Mouse (Mus musculus): ENCODE data around the gene Med6. TPM values are rescaled to one million over a fixed set of nuclear protein-coding genes. Genes with fewer than 3 reads are reported as not detected.

The Med6 gene
- total and polyA plus RNA-seq, 3 experiments: 32.3 to 66.8 (median 47.0) TPM

- no peaks in the 10 kb centered on the region for H3K9me3 ChIP-seq (replicated peaks; ENCODE audit: low read length)
- no peaks in the 10 kb centered on the region for H3K36me3 ChIP-seq (replicated peaks in 1 of 2; ENCODE audit: control insufficient read depth in 1 of 2, insufficient read depth in 1 of 2, low read length in 1 of 2)
- H3K27me3 ChIP-seq (replicated peaks): peaks cover 6% of the 10 kb centered on the region
- H3K27ac ChIP-seq (ENCODE audit: insufficient read depth, low read depth): no peak overlapping the region
- no peak for DNase-seq (ENCODE audit: extremely low read depth)
- in situ Hi-C loops (cut with MboI; ENCODE audit: low pct_ligation_motif_present, low pct_unique_long_range_greater_than_20kb, low sequenced_read_pairs): no loop called here
- no peak overlapping the region for H3K4me3 ChIP-seq (replicated peaks in 1 of 3; ENCODE audit: low read depth in 2 of 3, low read length in 2 of 3, poor library complexity in 1 of 3)
- no peak overlapping the region for H3K9ac ChIP-seq (ENCODE audit: insufficient read depth, low read depth)
- no peak overlapping the region for H3K4me2 ChIP-seq (ENCODE audit: insufficient read depth, low read depth, poor library complexity, severe bottlenecking)
- H3K79me2 ChIP-seq (replicated peaks; ENCODE audit: control insufficient read depth, extremely low read depth, insufficient read depth, poor library complexity, severe bottlenecking): no peaks in the 10 kb centered on the region
- dilution Hi-C loops (cut with MboI; ENCODE audit: extremely low pct_ligation_motif_present, extremely low pct_unique_long_range_greater_than_20kb, low sequenced_read_pairs): no loop called here
- TF ChIP-seq BHLHE40 (IDR thresholded peaks at IDR 0.05; ENCODE audit: low read depth, low read length) (no peak), RCOR1 (conservative IDR thresholded peaks at IDR 0.05; ENCODE audit: low read depth, low read length) (no peak), E2F4 (IDR thresholded peaks at IDR 0.05; ENCODE audit: insufficient replicate concordance, low read depth, low read length) (no peak), ZC3H11A (IDR thresholded peaks at IDR 0.05; ENCODE audit: low read depth, low read length) (no peak), MAX (IDR thresholded peaks at IDR 0.05; ENCODE audit: low read length) (no peak), IRF4 (IDR thresholded peaks at IDR 0.05; ENCODE audit: low read depth, low read length) (no peak), CHD2 (IDR thresholded peaks at IDR 0.05; ENCODE audit: low read length) (no peak)
- H3K4me1 ChIP-seq (ENCODE audit: control insufficient read depth in 1 of 2, insufficient read depth in 2 of 2): no peaks in the 10 kb centered on the region
Observed at GRCm38 (mm10) chr12:81628091-81628490, 33.3 kb upstream of the Med6 start.

- no peak for DNase-seq (ENCODE audit: extremely low read depth)
- H3K27ac ChIP-seq (ENCODE audit: insufficient read depth, low read depth): no peak overlapping the region
Observed at GRCm38 (mm10) chr12:81627426-81627825, 32.6 kb upstream of the Med6 start.

More at GRCm38 (mm10) chr12:81627426-81627825, 32.6 kb upstream of the Med6 start:
- Histone ChIP-seq H3K4me3 (replicated peaks in 1 of 3; ENCODE audit: low read depth in 2 of 3, low read length in 2 of 3, poor library complexity in 1 of 3) (no peak overlapping the region), H3K9me3 (replicated peaks; ENCODE audit: low read length) (no peaks in the 10 kb centered on the region), H3K27me3 (replicated peaks) (peaks cover 6% of the 10 kb centered on the region), H3K4me2 (ENCODE audit: insufficient read depth, low read depth, poor library complexity, severe bottlenecking) (no peak overlapping the region), H3K4me1 (ENCODE audit: control insufficient read depth in 1 of 2, insufficient read depth in 2 of 2) (no peaks in the 10 kb centered on the region), H3K9ac (ENCODE audit: insufficient read depth, low read depth) (no peak overlapping the region), H3K36me3 (replicated peaks in 1 of 2; ENCODE audit: control insufficient read depth in 1 of 2, insufficient read depth in 1 of 2, low read length in 1 of 2) (no peaks in the 10 kb centered on the region), H3K79me2 (replicated peaks; ENCODE audit: control insufficient read depth, extremely low read depth, insufficient read depth, poor library complexity, severe bottlenecking) (no peaks in the 10 kb centered on the region)
- in situ Hi-C loops (cut with MboI; ENCODE audit: low pct_ligation_motif_present, low pct_unique_long_range_greater_than_20kb, low sequenced_read_pairs): no loop called here
- no peak for TF ChIP-seq EP300 (IDR thresholded peaks at IDR 0.05; ENCODE audit: low read length)
- TF ChIP-seq MEF2A (IDR thresholded peaks at IDR 0.05; ENCODE audit: borderline replicate concordance, low read depth, low read length): no peak
- TF ChIP-seq SIN3A (IDR thresholded peaks at IDR 0.05; ENCODE audit: low read length): no peak
- TF ChIP-seq MXI1 (IDR thresholded peaks at IDR 0.05; ENCODE audit: low read depth, low read length): no peak
- no peak for TF ChIP-seq CTCF (conservative IDR thresholded peaks at IDR 0.05 in 1 of 2, IDR thresholded peaks at IDR 0.05 in 1 of 2; ENCODE audit: low read depth in 2 of 2, low read length in 2 of 2)
- no peak for TF ChIP-seq TBP (conservative IDR thresholded peaks at IDR 0.05; ENCODE audit: low read depth, low read length)
- no peak for TF ChIP-seq MYC (IDR thresholded peaks at IDR 0.05; ENCODE audit: low read depth, low read length)
- no peak for TF ChIP-seq USF2 (conservative IDR thresholded peaks at IDR 0.05; ENCODE audit: low read depth, low read length)
- no peak for TF ChIP-seq ELF1 (IDR thresholded peaks at IDR 0.05; ENCODE audit: low read depth, low read length)
- no peak for TF ChIP-seq KAT2A (IDR thresholded peaks at IDR 0.05; ENCODE audit: insufficient replicate concordance, low read length)
- TF ChIP-seq RCOR1 (conservative IDR thresholded peaks at IDR 0.05; ENCODE audit: low read depth, low read length): no peak
- TF ChIP-seq ZKSCAN1 (IDR thresholded peaks at IDR 0.05; ENCODE audit: borderline replicate concordance, low read depth, low read length): no peak
- no peak for TF ChIP-seq ETS1 (conservative IDR thresholded peaks at IDR 0.05; ENCODE audit: low read depth, low read length)
- no peak for TF ChIP-seq MAX (IDR thresholded peaks at IDR 0.05; ENCODE audit: low read length)
- no peak for TF ChIP-seq NRF1 (IDR thresholded peaks at IDR 0.05; ENCODE audit: low read depth, low read length)
- TF ChIP-seq RAD21 (IDR thresholded peaks at IDR 0.05; ENCODE audit: low read depth, low read length): no peak
- TF ChIP-seq JUND (conservative IDR thresholded peaks at IDR 0.05; ENCODE audit: low read depth, low read length): no peak
- TF ChIP-seq NELFE (IDR thresholded peaks at IDR 0.05; ENCODE audit: low read depth, low read length): no peak
- TF ChIP-seq JUN (IDR thresholded peaks at IDR 0.05; ENCODE audit: insufficient read depth, low read depth, low read length): no peak
- no peak for TF ChIP-seq E2F4 (IDR thresholded peaks at IDR 0.05; ENCODE audit: insufficient replicate concordance, low read depth, low read length)
- dilution Hi-C loops (cut with MboI; ENCODE audit: extremely low pct_ligation_motif_present, extremely low pct_unique_long_range_greater_than_20kb, low sequenced_read_pairs): no loop called here

All from CH12.LX (cell line).